Mouse (Mus musculus) embryonic stem cell, embryonic (primary cell): Measurements from ENCODE around the gene Ccdc136.

Experiments
- CTCF ChIA-PET, 4 experiments: fragments of 300-600 bp in 2 of 4; fragments of 350-600 bp in 2 of 4; sonication (Branson Sonifier 250); formaldehyde crosslinking; loops; one replicate each; lab custom pipeline; 2022; ENCODE audit warnings: inconsistent platforms in 2 of 4; lab: Charles Lee
- POLR2A ChIA-PET, 4 experiments: fragments of 300-600 bp in 2 of 4; fragments of 350-600 bp in 2 of 4; sonication (Branson Sonifier 250); formaldehyde crosslinking; loops; one replicate each; lab custom pipeline; 2022; ENCODE audit warnings: antibody characterized with exemption in 4 of 4, inconsistent platforms in 1 of 4; lab: Charles Lee

The Ccdc136 gene

GRCm38 (mm10) chr6:29445354-29445753 lies 49.2 kb downstream of the Ccdc136 start:
- POLR2A ChIA-PET = interaction anchor here in 2 of 4 experiments (0.6 to 2.4 kb wide), 6 partner anchors 9 to 559 kb away, joined by 3 to 7 read pairs (median 4); partner anchors contain the start of gene Calu (in 1 of the 2)
- CTCF ChIA-PET = interaction anchor here in 2 of 4 experiments (1.1 to 1.8 kb wide), 2 partner anchors 11 to 72 kb away, joined by 3 to 5 read pairs; no protein-coding TSS in a partner anchor

GRCm38 (mm10) chr6:29449858-29450257 lies 53.7 kb downstream of the Ccdc136 start:
- CTCF ChIA-PET = interaction anchor here in 1 of 4 experiments (0.5 to 1.4 kb wide), 3 partner anchors 18 to 100 kb away, joined by 3 read pairs; no protein-coding TSS in a partner anchor

GRCm38 (mm10) chr6:29450667-29451066 lies 54.6 kb downstream of the Ccdc136 start:
- ChIA-PET POLR2A (interaction anchor here in 3 of 4 experiments (0.6 to 4.4 kb wide), 10 partner anchors 10 to 218 kb away, joined by 3 to 36 read pairs (median 9); partner anchors contain the start of genes Atp6v1f (in 3 of the 3) and Flnc (in 1 of the 3)), CTCF (no interaction called here)

More at GRCm38 (mm10) chr6:29449858-29450257, 53.7 kb downstream of the Ccdc136 start:
- POLR2A ChIA-PET = interaction anchor here in 3 of 4 experiments (0.6 to 4.4 kb wide), 20 partner anchors 7 to 230 kb away, joined by 3 to 36 read pairs (median 5); partner anchors contain the start of genes Atp6v1f (in 3 of the 3), Calu (in 2 of the 3), Ccdc136 (in 1 of the 3) and Flnc (in 1 of the 3)

GRCm38 (mm10) chr6:29461502-29461901 lies 65.4 kb downstream of the Ccdc136 start:
- ChIA-PET POLR2A (interaction anchor here in 2 of 4 experiments (0.5 to 2.4 kb wide), 5 partner anchors 9 to 152 kb away, joined by 3 to 9 read pairs (median 5); partner anchors contain the start of gene Tnpo3 (in 1 of the 2)), CTCF (interaction anchor here in 2 of 4 experiments (0.6 to 0.9 kb wide), 7 partner anchors 22 to 531 kb away, joined by 3 to 5 read pairs (median 3); no protein-coding TSS in a partner anchor)

GRCm38 (mm10) chr6:29463388-29463787 lies 67.3 kb downstream of the Ccdc136 start:
- ChIA-PET CTCF (no interaction called here), POLR2A (interaction anchor here in 1 of 4 experiments (2.1 kb wide), 1 partner anchor 10 kb away, joined by 8 read pairs; no protein-coding TSS in a partner anchor)

GRCm38 (mm10) chr6:29467583-29468354 lies 71.7 kb downstream of the Ccdc136 start, which contains the start of gene Atp6v1f:
Gene Atp6v1f (plus strand): TSS chr6:29467718.
- ChIA-PET CTCF (interaction anchor here in 3 of 4 experiments (0.6 to 1.8 kb wide), 6 partner anchors 17 to 340 kb away, joined by 3 to 6 read pairs (median 4); no protein-coding TSS in a partner anchor), POLR2A (interaction anchor here in 3 of 4 experiments (0.6 to 1.9 kb wide), 26 partner anchors 9 to 449 kb away, joined by 3 to 14 read pairs (median 4); partner anchors contain the start of genes Calu (in 2 of the 3), Hilpda (in 1 of the 3), Impdh1 (in 1 of the 3) and Strip2 (in 1 of the 3))

- CTCF ChIA-PET = interaction anchor here in 2 of 4 experiments (1.1 to 1.8 kb wide), 2 partner anchors 19 to 25 kb away, joined by 3 to 4 read pairs; no protein-coding TSS in a partner anchor
Observed at GRCm38 (mm10) chr6:29468851-29469250, 72.7 kb downstream of the Ccdc136 start.

GRCm38 (mm10) chr6:29471137-29471536 lies 75.0 kb downstream of the Ccdc136 start, which contains the start of gene Atp6v1fnb:
Gene Atp6v1fnb (plus strand): TSS chr6:29471437.
- POLR2A ChIA-PET = no interaction called here
- CTCF ChIA-PET = no interaction called here

More at GRCm38 (mm10) chr6:29468851-29469250, 72.7 kb downstream of the Ccdc136 start:
- POLR2A ChIA-PET = interaction anchor here in 2 of 4 experiments (0.6 to 1.9 kb wide), 15 partner anchors 9 to 253 kb away, joined by 3 to 13 read pairs (median 5); partner anchors contain the start of genes Calu (in 1 of the 2) and Impdh1 (in 1 of the 2)

- ChIA-PET CTCF (interaction anchor here in 2 of 4 experiments (0.7 to 2.1 kb wide), 10 partner anchors 10 to 385 kb away, joined by 3 to 9 read pairs (median 3); no protein-coding TSS in a partner anchor), POLR2A (interaction anchor here in 3 of 4 experiments (0.7 to 2.9 kb wide), 37 partner anchors 9 to 826 kb away, joined by 3 to 16 read pairs (median 4); partner anchors contain the start of genes Calu (in 3 of the 3), Irf5 (in 2 of the 3), Hilpda (in 1 of the 3) and Rbm28 (in 1 of the 3))
Observed at GRCm38 (mm10) chr6:29473941-29474691, 78.0 kb downstream of the Ccdc136 start.

GRCm38 (mm10) chr6:29474736-29475135 lies 78.6 kb downstream of the Ccdc136 start:
- ChIA-PET CTCF (interaction anchor here in 1 of 4 experiments (1.1 to 2.1 kb wide), 4 partner anchors 10 to 71 kb away, joined by 3 to 9 read pairs (median 6); no protein-coding TSS in a partner anchor), POLR2A (interaction anchor here in 3 of 4 experiments (1.3 to 2.9 kb wide), 17 partner anchors 9 to 310 kb away, joined by 3 to 16 read pairs (median 6); partner anchors contain the start of genes Calu (in 1 of the 3) and Rbm28 (in 1 of the 3))
